Mouse (Mus musculus) heart, embryonic 14.5 days (tissue): ENCODE measurements around the gene Tex11. TPM values are rescaled to one million over a fixed set of nuclear protein-coding genes. Genes with fewer than 3 reads are reported as not detected.

ENCODE experiments used
- ATAC-seq: fragments of 200-750 bp; cut with Nextera tagmentation; 2 replicates; pipeline ENCODE4 v1.8.0; 2017; ENCODE audit warnings: low read depth, moderate TSS enrichment; ENCODE audit not compliant: insufficient number of reproducible peaks, insufficient read depth, low FRiP score
- H3K27ac ChIP-seq, 2 experiments: fragments of 200-500 bp in 1 of 2; fragments of 300-500 bp in 1 of 2; sonication (generic) in 1 of 2; replicated peaks in 1 of 2; 2 replicates each; pipeline ENCODE4 v1.5.1; 2012 to 2014; ENCODE audit warnings: low read depth in 2 of 2, low read length in 2 of 2, control low read depth in 1 of 2, mild to moderate bottlenecking in 1 of 2, mixed read lengths in 1 of 2; ENCODE audit not compliant: control insufficient read depth in 1 of 2, insufficient read depth in 1 of 2
- H3K27me3 ChIP-seq: fragments of 300-500 bp; sonication (generic); 2 replicates; pipeline ENCODE4 v1.6.1; 2014; ENCODE audit warnings: mild to moderate bottlenecking, low read length, control low read depth; ENCODE audit not compliant: control insufficient read depth, insufficient read depth
- H3K36me3 ChIP-seq: fragments of 300-500 bp; sonication (generic); 2 replicates; pipeline ENCODE4 v1.6.1; 2014; ENCODE audit warnings: mild to moderate bottlenecking, control low read depth, low read length, mixed read lengths; ENCODE audit not compliant: control insufficient read depth, insufficient read depth
- H3K4me1 ChIP-seq, 2 experiments: fragments of 200-500 bp in 1 of 2; fragments of 300-500 bp in 1 of 2; sonication (generic) in 1 of 2; 2 replicates each; pipeline ENCODE4 v1.6.1; 2012 to 2014; ENCODE audit warnings: low read length in 2 of 2, control low read depth in 1 of 2, mixed read lengths in 1 of 2; ENCODE audit not compliant: control insufficient read depth in 2 of 2, insufficient read depth in 2 of 2
- H3K4me2 ChIP-seq: fragments of 300-500 bp; sonication (generic); 2 replicates; pipeline ENCODE4 v1.6.1; 2014; ENCODE audit warnings: mild to moderate bottlenecking, low read length
- H3K4me3 ChIP-seq, 2 experiments: fragments of 200-500 bp in 1 of 2; fragments of 300-500 bp in 1 of 2; sonication (generic) in 1 of 2; 2 replicates each; pipeline ENCODE4 v1.5.1; 2012 to 2014; ENCODE audit warnings: low read length in 2 of 2, mild to moderate bottlenecking in 2 of 2, control low read depth in 1 of 2, low read depth in 1 of 2, moderate library complexity in 1 of 2; ENCODE audit not compliant: control insufficient read depth in 1 of 2, insufficient read depth in 1 of 2
- H3K9ac ChIP-seq: fragments of 300-500 bp; sonication (generic); 2 replicates; pipeline ENCODE4 v1.6.1; 2014; ENCODE audit warnings: mild to moderate bottlenecking, low read length
- H3K9me3 ChIP-seq: fragments of 300-500 bp; sonication (generic); 2 replicates; pipeline ENCODE4 v1.6.1; 2016; ENCODE audit warnings: low read length, control low read depth; ENCODE audit not compliant: control insufficient read depth
- WGBS: fragments of 180-500 bp; shearing (Covaris S2); extraction: QIAGEN DNeasy Blood & Tissue Kit; methylation state at CpG from one replicate; pipeline ENCODE4 v1.1.7; 2014; 5-methylcytosine and 5-hydroxymethylcytosine counted together
- polyA plus RNA-seq: library from polyadenylated mRNA; unstranded; fragments of >200 nt; fragmentation: Nextera tagmentation; extraction: Ambion mirVana; gene quantifications from 2 replicates; pipeline ENCODE4 v1.2.1, GENCODE M21; 2014

Tex11 gene
- polyA plus RNA-seq, 1 experiment from 2014 or later = 0.15 TPM

DNA sequence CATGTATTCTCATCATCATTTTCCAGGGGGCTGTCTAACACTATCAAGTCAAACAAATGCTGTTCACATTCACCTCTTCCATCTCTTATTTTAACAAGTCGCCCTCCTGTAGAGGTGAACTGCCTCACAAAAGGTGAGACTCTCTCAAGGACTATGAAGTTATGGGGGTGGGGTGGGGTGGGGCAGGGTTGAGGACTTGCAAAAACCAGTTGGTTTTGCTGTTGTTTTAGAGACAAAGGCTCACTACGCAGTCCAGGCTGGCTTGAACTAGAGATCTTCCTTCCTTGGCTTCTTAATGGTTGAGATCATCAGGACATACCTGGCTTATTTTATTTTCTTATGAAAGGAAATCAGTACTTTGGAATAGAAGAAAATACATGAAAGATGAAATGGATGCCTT is 226.7 kb downstream of the Tex11 start:
- Histone ChIP-seq H3K9me3 (no peaks in the 10 kb centered on the region), H3K27me3 (no peaks in the 10 kb centered on the region), H3K4me3 (no peak overlapping the region), H3K9ac (no peak overlapping the region), H3K27ac (no peak overlapping the region), H3K4me2 (no peak overlapping the region), H3K4me1 (no peaks in the 10 kb centered on the region), H3K36me3 (no peaks in the 10 kb centered on the region)
- ATAC-seq = no peak
- WGBS = 72% methylated on average over 2 of the region's 2 CpGs

DNA sequence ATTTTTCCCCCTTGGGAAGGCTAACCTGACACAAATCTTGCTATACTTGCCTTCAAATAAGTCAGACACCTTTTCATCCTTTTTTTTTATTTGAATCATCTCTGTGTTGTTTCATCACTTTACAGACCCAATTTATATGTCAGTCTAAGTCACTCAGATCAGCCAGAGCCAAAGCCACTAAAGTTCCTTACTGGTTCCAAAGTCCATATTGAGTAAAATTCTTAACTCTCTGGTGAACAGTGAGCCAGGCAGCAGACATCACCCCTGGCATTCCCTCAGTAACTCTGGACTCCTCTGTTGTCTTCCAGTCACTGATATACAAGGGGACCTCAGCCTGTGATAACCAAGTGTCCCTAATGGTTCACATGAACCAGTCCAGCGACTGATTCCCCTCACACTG is 233.9 kb downstream of the Tex11 start:
- ATAC-seq = no peak
- 65% methylated on average over 1 of the region's 1 CpGs for WGBS

DNA sequence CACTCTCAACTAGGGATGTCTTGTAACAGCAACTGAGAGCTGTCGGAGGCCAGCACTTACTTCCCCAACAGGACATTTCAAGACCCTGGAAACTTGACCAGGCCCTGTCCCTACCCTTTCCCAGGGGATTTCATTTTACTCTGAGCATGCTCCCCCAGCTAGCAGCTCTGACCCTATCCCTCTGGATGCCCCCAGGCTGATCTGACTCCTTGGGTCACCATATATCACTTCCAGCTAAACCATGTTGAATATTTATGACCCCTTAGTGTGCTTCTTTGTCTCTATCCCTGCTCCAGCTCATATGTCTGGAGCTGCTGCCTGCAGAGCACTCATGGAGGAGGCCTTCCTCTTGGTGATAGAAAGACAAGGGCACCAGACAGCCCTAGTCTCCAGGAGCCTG is 238.3 kb downstream of the Tex11 start:
- ATAC-seq = no peak
- Histone ChIP-seq H3K27me3 (no peaks in the 10 kb centered on the region), H3K4me2 (no peak overlapping the region), H3K9me3 (no peaks in the 10 kb centered on the region), H3K4me3 (no peak overlapping the region), H3K36me3 (peaks cover 14% of the 10 kb centered on the region), H3K4me1 (no peaks in the 10 kb centered on the region), H3K27ac (no peak overlapping the region), H3K9ac (no peak overlapping the region)
- 76% methylated on average over 1 of the region's 1 CpGs for WGBS

More for the DNA sequence above, 233.9 kb downstream of the Tex11 start:
- Histone ChIP-seq H3K36me3 (no peaks in the 10 kb centered on the region), H3K4me3 (no peak overlapping the region), H3K27me3 (no peaks in the 10 kb centered on the region), H3K4me1 (no peaks in the 10 kb centered on the region), H3K4me2 (no peak overlapping the region), H3K27ac (no peak overlapping the region), H3K9ac (no peak overlapping the region), H3K9me3 (no peaks in the 10 kb centered on the region)

DNA sequence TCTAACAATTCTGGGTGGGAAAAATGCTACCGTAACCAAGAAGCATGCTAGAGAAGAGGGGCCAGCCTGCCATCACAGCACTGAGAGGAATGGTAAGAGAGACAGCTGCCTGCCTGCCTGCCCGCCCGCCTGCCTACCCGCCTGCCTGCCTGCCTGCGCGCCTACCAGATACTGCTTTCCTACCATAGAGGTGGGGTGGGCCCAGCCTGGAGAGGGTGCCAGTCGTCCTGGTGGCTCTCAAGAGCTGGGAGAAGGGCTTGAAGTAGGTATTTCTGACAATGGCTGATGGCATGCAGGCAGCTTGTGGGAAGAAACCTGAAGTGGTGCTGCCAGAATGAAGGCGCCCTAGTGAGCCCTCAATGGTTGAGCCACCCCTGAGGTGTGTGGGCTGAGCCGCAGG is 240.8 kb downstream of the Tex11 start:
- Histone ChIP-seq H3K4me3 (no peak overlapping the region), H3K27ac (no peak overlapping the region), H3K4me2 (no peak overlapping the region), H3K9ac (no peak overlapping the region), H3K27me3 (no peaks in the 10 kb centered on the region), H3K36me3 (peaks cover 38% of the 10 kb centered on the region), H3K9me3 (no peaks in the 10 kb centered on the region), H3K4me1 (no peaks in the 10 kb centered on the region)
- 81% methylated on average over 9 of the region's 9 CpGs for WGBS
- no peak for ATAC-seq

DNA sequence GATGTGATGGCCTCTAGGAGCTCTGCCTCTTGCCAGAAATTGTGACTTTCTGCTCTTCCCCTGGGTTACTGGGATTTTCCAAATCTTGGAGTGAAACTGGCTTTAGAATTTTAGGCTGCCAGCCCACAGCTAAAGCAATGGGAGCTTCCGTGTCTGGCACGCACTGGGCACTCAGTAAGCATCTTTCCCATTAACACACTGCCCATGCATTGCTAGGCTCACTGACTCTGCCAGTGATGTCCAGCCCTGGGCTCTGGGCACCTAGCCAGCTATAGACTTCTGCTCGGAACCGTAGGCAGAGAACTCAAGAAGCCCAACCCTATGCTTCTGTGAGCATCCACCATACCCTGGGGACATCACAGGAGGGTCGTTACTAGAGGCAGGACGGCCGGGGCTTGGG is 243.7 kb downstream of the Tex11 start:
- Histone ChIP-seq H3K4me3 (no peak overlapping the region), H3K9me3 (no peaks in the 10 kb centered on the region), H3K9ac (no peak overlapping the region), H3K4me2 (no peak overlapping the region), H3K27ac (no peak overlapping the region), H3K4me1 (peaks cover 1 to 3% of the 10 kb centered on the region in 2 experiments; a peak in 3 of 4 replicates), H3K36me3 (peaks cover 50% of the 10 kb centered on the region), H3K27me3 (no peaks in the 10 kb centered on the region)
- WGBS = 77% methylated on average over 7 of the region's 7 CpGs
- no peak for ATAC-seq

DNA sequence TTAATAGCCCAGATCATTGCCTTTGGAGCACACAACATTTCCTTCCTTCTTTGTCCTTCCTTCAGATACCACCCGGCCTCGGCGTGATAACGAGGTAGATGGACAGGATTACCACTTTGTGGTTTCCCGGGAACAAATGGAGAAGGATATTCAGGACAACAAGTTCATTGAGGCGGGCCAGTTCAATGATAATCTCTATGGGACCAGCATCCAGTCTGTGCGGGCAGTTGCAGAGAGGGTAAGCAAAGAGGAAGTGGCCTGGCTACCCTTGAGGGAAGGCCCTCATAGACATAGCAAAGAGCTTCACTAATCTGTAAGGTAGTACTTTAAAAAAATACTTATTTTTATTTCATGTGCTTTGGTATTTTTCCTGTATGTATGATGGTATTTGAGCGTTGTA is 245.3 kb downstream of the Tex11 start:
- Histone ChIP-seq H3K27me3 (no peaks in the 10 kb centered on the region), H3K9me3 (no peaks in the 10 kb centered on the region)
- no peak for ATAC-seq

DNA sequence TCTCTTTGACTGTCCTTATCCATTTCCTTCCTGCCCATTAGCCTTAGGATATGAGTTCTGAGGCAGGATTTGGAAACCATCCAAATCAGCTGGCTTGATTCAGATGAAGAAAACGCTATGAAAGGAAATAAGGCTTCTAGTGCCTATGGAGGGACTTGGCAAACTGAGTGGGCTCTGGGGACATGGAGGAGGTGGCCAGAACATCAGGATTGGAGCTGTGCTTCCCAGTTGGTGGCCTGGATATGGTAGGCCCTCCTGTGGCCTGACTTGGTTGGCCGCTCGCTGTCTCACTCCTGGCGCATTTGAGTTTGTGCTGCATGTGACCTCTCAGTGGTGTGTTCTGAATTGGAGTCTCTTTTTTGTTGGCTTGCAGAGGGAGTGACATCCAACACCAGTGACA is 248.3 kb downstream of the Tex11 start:
- Histone ChIP-seq H3K27me3 (no peaks in the 10 kb centered on the region), H3K4me2 (no peak overlapping the region), H3K27ac (no peak overlapping the region), H3K9ac (no peak overlapping the region), H3K4me3 (no peak overlapping the region), H3K36me3 (peaks cover 60% of the 10 kb centered on the region), H3K9me3 (no peaks in the 10 kb centered on the region), H3K4me1 (peaks cover 11% of the 10 kb centered on the region in 2 experiments)
- no peak for ATAC-seq
- 69% methylated on average over 4 of the region's 4 CpGs for WGBS

More for the DNA sequence above, 245.3 kb downstream of the Tex11 start:
- H3K4me3 ChIP-seq = no peak overlapping the region
- no peak overlapping the region for H3K9ac ChIP-seq
- no peak overlapping the region for H3K27ac ChIP-seq
- peaks cover 11% of the 10 kb centered on the region in 2 experiments for H3K4me1 ChIP-seq
- WGBS = 78% methylated on average over 8 of the region's 8 CpGs
- H3K4me2 ChIP-seq = no peak overlapping the region
- peaks cover 53% of the 10 kb centered on the region for H3K36me3 ChIP-seq

DNA sequence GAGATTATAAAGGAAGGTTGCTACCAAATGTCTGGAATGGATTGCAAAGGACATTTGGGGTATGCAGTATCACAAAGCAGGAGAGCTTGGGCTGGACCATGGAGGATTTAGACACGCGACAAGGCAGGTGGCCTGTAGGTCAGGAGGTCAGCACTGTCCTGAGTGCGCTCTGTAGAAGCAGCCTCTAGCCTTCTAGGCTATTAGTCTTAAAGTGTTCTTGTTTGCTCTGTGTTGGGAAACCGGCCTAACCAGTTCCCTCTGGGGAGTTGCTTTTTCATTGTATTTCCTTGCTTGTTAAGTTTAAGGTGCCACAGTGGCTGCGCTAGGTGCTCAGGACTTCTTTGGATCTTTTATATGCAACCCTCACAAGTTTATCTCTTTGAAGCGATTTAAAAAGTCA is 257.4 kb downstream of the Tex11 start:
- Histone ChIP-seq H3K4me1 (peaks cover 6 to 7% of the 10 kb centered on the region in 2 experiments; a peak in 3 of 4 replicates), H3K27ac (no peak overlapping the region), H3K9me3 (no peaks in the 10 kb centered on the region), H3K4me2 (no peak overlapping the region), H3K27me3 (no peaks in the 10 kb centered on the region), H3K4me3 (no peak overlapping the region), H3K9ac (no peak overlapping the region), H3K36me3 (peaks cover 4% of the 10 kb centered on the region)
- ATAC-seq = no peak
- WGBS = 78% methylated on average over 6 of the region's 6 CpGs
